Mouse (Mus musculus) small intestine, adult 2 months (tissue): ENCODE results near the gene Gm20388.

ENCODE experiments used
- CTCF ChIP-seq: fragments of 200-500 bp; IDR thresholded peaks from 2 replicates; pipeline ENCODE4 v1.5.1; 2012; ENCODE audit warnings: low read depth, mild to moderate bottlenecking, control low read depth, inconsistent platforms, low read length, moderate library complexity, mixed read lengths; ENCODE audit not compliant: insufficient replicate concordance, insufficient read length; ENCODE audit errors: extremely low read depth
- POLR2A ChIP-seq: fragments of 200-500 bp; IDR thresholded peaks from 2 replicates; pipeline ENCODE4 v1.6.1; 2012; ENCODE audit warnings: low read depth, mild to moderate bottlenecking, control low read depth, inconsistent platforms, low read length, moderate library complexity

GRCm38 (mm10) chr8:121544936-121545335 is 1634.3 kb downstream of the Gm20388 start:
- TF ChIP-seq POLR2A (no peak), CTCF (no peak)
